Mouse (Mus musculus): ENCODE results near the gene Slc5a3.

DNA sequence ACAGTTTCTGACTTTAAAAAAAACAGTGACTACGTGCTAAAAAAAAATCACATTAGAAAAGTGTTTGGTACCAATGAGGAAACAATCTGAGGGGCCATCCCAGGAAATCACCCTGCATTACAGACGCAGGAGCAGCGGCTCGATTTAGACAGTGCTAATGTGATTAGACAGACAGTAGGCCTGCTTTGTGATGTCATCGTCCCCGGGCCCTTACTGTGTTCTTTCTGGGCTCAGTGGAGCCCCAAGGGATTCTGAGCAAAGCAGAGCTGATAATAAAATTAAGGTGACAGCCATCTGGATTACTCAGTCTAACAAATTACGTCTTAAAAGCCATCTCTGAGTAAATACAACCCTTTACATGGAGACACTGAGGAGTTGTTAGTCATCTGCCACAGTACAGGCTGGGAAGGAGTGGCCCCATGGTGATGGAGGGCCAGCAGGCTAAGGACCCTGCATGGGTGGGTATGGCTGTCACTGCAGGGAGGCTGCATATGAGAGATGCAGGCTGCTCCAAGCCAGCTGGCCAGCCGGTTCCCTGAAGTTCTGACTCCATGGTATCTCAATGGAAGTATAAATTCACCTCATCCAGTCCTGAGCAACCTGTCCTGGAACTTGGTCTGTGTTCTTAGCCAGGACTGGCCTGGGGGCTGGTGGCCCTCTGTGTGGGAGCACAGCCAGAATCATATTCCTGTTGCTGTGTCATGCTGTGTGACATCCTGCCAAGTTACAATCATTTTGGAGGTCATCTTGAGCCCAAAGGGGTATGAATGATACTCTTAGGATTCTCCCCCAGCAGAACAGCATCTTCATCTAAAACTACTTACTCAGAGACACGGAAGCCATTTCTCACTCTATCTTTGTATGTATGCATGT lies 59.5 kb downstream of the Slc5a3 start:
- TF ChIP-seq EP300 (IDR thresholded peaks at IDR 0.05; ENCODE audit: insufficient read depth, low read depth, low read length) (no peak), POLR2A (IDR thresholded peaks at IDR 0.05; ENCODE audit: insufficient read depth, low read depth, low read length) (no peak), CTCF (IDR thresholded peaks at IDR 0.05) (no peak)
